Mouse (Mus musculus): ENCODE measurements around the gene Rabac1.

The Rabac1 gene

DNA sequence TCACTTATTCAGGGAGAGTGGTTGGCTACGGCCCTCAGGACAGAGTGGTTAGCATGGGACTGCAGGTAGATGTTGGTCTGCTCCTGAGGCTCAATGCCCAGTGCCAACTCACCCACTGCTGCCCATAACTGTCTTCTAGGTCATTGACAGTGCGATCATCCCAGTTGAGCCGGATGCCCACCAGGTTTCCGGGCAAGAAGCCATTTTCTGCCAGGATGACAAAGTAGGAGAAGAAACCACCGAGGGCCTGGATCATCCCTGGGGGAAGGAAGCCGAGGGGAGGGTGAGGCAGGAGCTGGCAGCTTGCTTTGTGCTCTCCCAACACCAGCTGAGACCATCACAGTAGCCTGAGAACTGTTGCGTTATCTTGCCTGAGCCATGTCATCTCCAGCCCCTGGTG is 7.9 kb upstream of the Rabac1 start:
- no peak for DNase-seq (ENCODE audit: low read depth, low spot score)

GRCm38 (mm10) chr7:24978781-24979180 is 6.2 kb upstream of the Rabac1 start:
- no peak for DNase-seq (ENCODE audit: low read depth, low spot score)

GRCm38 (mm10) chr7:24974893-24975595 is 2.5 kb upstream of the Rabac1 start:
- DNase-seq (ENCODE audit: low read depth, low spot score) = peak; percentile 64

- no peak for DNase-seq (ENCODE audit: low read depth, low spot score)
Observed at GRCm38 (mm10) chr7:24973902-24974301, 1.3 kb upstream of the Rabac1 start.

DNA sequence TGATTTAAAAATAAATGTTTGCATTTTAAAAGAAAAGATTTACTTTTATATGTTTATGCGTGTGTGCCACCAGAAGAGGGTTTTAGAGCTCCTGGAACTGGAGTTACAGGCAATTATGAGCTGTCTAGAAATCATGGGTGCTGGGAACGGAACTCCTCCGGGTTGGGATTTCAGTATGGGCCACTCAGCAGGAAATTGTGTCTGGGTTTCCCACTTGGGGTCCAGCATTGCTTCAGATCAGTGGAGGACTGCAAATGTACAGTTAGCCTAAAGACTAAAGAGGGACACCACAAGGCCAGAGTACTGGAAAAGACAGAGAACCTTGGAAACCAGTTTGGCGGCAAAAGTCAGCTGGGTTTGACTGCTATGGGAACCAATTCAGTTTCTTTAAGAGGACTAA is 654 bp upstream of the Rabac1 start:
- no peak for DNase-seq (ENCODE audit: low read depth, low spot score)

DNA sequence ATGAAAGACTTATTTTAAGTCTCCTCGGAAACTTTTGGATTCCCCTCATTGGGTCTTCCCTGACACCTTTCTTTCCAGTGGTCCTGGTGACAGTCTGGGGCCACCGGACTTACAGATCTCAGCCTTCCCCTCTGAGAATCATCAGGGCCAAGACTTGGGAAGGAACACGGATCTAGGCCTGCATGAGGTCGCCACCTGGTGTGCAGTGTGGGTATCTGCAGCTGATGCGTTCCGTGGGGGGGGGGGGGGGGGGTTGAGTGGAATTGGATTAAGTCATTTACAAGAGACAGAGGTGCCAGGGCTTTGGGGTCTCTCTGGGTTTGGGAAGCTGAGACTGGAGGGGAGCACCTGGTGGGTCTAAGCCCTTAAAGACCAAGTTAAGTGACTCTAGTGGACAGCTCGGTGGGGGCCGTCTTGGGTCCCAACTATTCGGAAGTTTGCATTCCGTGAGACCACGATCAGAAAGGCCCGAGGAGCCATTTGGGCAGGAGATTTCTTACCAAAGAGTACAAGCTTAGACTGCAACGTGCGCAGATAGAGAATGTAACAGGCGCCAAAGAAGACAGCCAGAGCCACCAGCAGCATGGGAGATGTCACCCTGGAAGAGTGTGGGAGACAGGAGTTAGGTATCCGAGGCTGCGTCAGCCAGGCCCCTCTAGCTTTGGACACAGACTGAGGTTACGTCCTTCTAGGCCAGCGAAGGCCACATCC is 1.1 kb downstream of the Rabac1 start:
- peak; percentile 68 for DNase-seq (ENCODE audit: low read depth, low spot score)

- DNase-seq (ENCODE audit: low read depth, low spot score) = no peak
Observed at GRCm38 (mm10) chr7:24970341-24970740, 2.2 kb downstream of the Rabac1 start.

GRCm38 (mm10) chr7:24969805-24970204 is 2.7 kb downstream of the Rabac1 start:
- no peak for DNase-seq (ENCODE audit: low read depth, low spot score)

- no peak for DNase-seq (ENCODE audit: low read depth, low spot score)
Observed at GRCm38 (mm10) chr7:24968463-24968862, 4.1 kb downstream of the Rabac1 start.

DNA sequence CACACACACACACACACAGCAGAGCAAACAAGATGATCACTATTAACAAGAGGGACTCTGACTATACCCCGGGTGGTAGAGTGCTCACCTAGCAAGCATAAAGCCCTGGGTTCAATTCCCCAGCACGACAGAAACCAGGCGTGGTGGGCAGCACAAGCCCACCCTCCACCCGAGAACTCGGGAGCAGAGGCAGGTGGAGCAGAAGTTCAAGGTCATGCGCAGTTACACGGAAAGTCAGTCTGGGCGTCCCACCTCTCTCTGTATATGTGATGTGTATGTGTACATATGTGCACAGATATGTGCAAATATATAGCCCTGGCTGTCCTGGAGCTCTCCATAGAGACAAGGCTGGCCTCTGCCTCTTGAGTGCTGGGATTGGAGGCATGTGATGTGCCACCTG is 4.6 kb downstream of the Rabac1 start:
- DNase-seq (ENCODE audit: low read depth, low spot score) = no peak

DNA sequence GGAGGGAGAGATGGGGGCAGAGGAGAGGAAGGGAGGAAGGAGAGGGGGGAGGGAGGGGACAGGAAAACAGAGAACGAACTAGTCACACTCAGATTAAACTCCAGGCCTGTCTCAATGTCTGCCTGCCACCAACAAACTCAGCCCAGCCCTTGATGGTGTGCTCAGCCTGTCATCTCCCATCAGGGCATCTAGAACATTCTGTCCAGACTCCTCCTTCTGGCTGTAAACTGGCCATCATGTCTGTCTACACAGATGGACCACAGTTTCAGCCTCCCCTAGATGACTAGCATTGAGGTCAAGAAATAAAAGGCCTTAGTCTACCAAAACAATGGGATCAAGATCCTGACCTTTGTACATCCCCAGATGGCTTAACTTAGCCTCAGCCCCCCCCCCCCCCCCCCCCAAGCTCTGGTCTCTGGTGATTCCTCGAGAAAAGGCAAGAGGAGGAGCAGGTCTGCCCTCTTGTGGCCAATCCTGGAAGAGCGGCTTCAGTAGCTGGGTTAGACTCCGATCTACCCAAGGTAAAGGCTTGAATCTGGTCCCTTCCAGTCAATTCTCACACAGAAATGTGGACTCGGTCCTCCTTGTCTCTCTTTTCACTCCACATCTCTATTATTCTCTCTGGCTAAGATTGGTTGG is 7.5 kb downstream of the Rabac1 start:
- peak; percentile 80 for DNase-seq (ENCODE audit: low read depth, low spot score)

- no peak for DNase-seq (ENCODE audit: low read depth, low spot score)
Observed at GRCm38 (mm10) chr7:24964288-24964687, 8.3 kb downstream of the Rabac1 start.

GRCm38 (mm10) chr7:24955226-24955625 is 17.3 kb downstream of the Rabac1 start:
- DNase-seq (ENCODE audit: low read depth, low spot score) = no peak

DNA sequence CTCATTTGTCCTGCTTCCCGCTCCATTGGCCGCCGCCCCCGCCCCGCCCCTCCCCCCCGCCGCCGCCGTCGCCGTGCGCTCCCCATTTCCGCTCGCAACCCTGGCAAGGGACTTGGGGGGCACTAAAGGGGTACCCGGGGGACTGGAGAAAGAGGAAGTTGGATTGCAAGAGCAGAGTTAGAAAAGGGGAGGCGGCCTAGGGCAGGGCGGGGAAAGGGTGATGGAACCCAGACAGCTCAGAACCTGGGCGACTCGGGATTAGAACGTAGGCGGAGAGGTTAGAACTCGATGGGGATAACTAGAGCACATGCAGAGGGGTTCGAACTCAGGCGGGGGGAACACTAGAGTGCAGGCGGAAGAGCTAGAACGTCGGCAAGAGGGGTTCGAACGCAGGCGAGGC is 18.1 kb downstream of the Rabac1 start:
- DNase-seq (ENCODE audit: low read depth, low spot score) = no peak

GRCm38 (mm10) chr7:24953966-24954365 is 18.6 kb downstream of the Rabac1 start:
- no peak for DNase-seq (ENCODE audit: low read depth, low spot score)

- peak; percentile 90 for DNase-seq (ENCODE audit: low read depth, low spot score)
Observed at GRCm38 (mm10) chr7:24949958-24950623, 22.5 kb downstream of the Rabac1 start.

GRCm38 (mm10) chr7:24948774-24949173 is 23.8 kb downstream of the Rabac1 start:
- no peak for DNase-seq (ENCODE audit: low read depth, low spot score)

GRCm38 (mm10) chr7:24947316-24948048 is 25.1 kb downstream of the Rabac1 start:
- DNase-seq (ENCODE audit: low read depth, low spot score) = peak; percentile 88

- DNase-seq (ENCODE audit: low read depth, low spot score) = no peak
Observed at GRCm38 (mm10) chr7:24944257-24944950, 28.1 kb downstream of the Rabac1 start, which contains the start of gene Gm4881. Gm4881 (minus strand) TSS chr7:24944494.

- no peak for DNase-seq (ENCODE audit: low read depth, low spot score)
Observed at GRCm38 (mm10) chr7:24943641-24944040, 28.9 kb downstream of the Rabac1 start.

- no peak for DNase-seq (ENCODE audit: low read depth, low spot score)
Observed at GRCm38 (mm10) chr7:24931651-24932050, 40.9 kb downstream of the Rabac1 start.
